Mouse (Mus musculus): ENCODE measurements around the gene Hist1h2bp. TPM values are rescaled to one million over a fixed set of nuclear protein-coding genes. Genes with fewer than 3 reads are reported as not detected.
"Not testable (repeated sequence)": the region's sequence is repeated elsewhere in the genome, so short reads cannot be mapped to it uniquely, and the experiment has no call there.

Gene Hist1h2bp
- polyA plus RNA-seq, 1 experiment from 2014 or later, result not detected

DNA sequence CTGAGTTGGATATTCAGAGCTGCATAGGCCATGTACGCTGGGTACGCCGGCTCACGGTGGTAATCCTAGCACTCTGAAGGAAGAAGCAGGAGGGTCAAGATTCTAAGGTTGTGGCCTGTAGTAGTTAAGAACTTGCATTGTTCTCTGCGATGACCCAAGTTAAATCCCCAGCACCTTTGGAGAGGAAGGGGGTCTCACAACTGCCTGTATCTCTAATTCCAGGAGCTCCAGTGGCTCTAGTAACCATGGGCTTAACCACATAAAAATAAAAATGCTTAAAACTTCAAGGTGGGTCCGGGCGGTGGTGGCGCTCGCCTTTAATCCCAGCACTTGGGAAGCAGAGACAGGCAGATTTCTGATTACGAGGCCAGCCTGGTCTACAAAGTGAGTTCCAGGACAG is 43.1 kb downstream of the Hist1h2bp start:
- H3K27me3 ChIP-seq (ENCODE audit: control insufficient read depth, insufficient read depth, low read length), result no peaks in the 10 kb centered on the region
- WGBS, result 91% methylated on average over 10 of the region's 10 CpGs

DNA sequence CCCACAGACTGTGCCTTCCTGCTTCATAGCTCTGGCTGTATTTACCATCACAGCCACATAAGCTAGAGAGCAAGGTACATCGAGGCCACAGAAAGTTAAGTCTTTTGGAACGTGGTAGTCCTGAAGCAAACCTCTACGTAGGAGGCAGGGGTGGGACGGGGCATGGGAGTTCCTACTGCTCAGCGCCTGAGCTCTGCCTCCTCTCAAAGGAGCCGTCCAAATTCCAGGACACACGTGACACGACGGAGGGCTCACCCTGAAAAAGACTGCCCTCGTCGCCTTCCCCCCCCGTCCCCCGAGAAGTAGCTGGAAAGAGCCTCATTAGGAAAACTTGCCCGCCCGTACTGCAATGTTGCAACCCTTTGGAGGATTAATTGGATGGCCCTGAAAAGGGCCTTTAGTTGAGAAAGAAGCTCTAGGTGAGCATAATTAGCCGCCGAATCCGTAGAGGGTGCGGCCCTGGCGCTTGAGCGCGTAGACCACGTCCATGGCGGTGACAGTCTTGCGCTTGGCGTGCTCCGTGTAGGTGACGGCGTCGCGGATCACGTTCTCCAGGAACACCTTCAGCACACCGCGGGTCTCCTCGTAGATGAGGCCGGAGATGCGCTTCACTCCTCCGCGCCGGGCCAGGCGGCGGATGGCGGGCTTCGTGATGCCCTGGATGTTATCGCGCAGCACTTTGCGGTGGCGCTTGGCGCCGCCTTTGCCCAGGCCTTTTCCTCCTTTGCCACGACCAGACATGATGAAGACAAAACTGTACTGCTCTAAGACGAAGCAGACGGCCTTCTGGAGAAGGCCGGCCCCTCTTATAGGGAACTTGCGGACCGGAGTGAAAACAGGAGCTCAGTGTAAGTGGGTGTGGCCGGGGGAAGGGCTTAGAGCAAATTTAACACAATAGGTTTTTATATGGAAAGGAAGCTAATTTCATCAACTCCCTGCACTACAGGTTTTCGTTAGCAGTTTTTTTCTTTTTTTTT is 44.4 kb downstream of the Hist1h2bp start, which contains the start of gene Hist1h4n:
Gene Hist1h4n, minus strand, starts transcription at position 779 of the 977 bp plus-strand sequence.
- H3K9me3 ChIP-seq (ENCODE audit: control insufficient read depth, low read length); H3K4me1 ChIP-seq (ENCODE audit: control insufficient read depth, insufficient read depth, low read length); H3K27me3 ChIP-seq (ENCODE audit: control insufficient read depth, insufficient read depth, low read length); H3K36me3 ChIP-seq (ENCODE audit: control insufficient read depth, insufficient read depth, low read length); H3K9ac ChIP-seq (replicated peaks; ENCODE audit: low read depth, low read length); H3K27ac ChIP-seq (ENCODE audit: low read depth, low read length); H3K4me3 ChIP-seq (ENCODE audit: low read depth, low read length): not testable (repeated sequence)
- WGBS, result 0% methylated on average over 20 of the region's 58 CpGs
- ATAC-seq (ENCODE audit: low read depth), result peak; percentile 85
- H3K4me2 ChIP-seq (ENCODE audit: low read depth, low read length), result 0 out of 2 replicates have a peak within 1 kb of the TSS, but pooled peaks have one; percentile 26

More for the DNA sequence above, 43.1 kb downstream of the Hist1h2bp start:
- no peak overlapping the region for H3K4me2 ChIP-seq (ENCODE audit: low read depth, low read length)
- no peaks in the 10 kb centered on the region for H3K4me1 ChIP-seq (ENCODE audit: control insufficient read depth, insufficient read depth, low read length)
- no peak overlapping the region for H3K27ac ChIP-seq (ENCODE audit: low read depth, low read length)
- no peaks in the 10 kb centered on the region for H3K36me3 ChIP-seq (ENCODE audit: control insufficient read depth, insufficient read depth, low read length)
- no peak for ATAC-seq (ENCODE audit: low read depth)
- H3K4me3 ChIP-seq (ENCODE audit: low read depth, low read length), result no peak overlapping the region
- H3K9me3 ChIP-seq (ENCODE audit: control insufficient read depth, low read length), result no peaks in the 10 kb centered on the region
- no peak overlapping the region for H3K9ac ChIP-seq (replicated peaks; ENCODE audit: low read depth, low read length)

DNA sequence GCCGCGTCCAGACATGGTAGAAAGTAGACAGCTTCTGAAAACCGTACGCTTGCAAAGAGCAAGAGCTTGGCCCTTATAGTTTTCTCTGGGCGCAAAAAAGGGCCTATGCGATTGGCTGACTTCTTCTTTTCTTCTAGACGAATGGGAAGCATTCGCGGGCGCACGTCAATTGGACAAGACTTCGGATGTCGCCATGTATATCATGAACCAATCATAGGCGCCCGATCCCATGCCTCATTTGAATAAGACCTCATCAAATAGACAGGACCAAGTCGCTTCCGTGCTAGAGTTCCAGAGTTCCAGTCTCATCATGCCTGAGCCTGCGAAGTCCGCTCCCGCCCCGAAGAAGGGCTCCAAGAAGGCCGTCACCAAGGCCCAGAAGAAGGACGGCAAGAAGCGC is 46.2 kb downstream of the Hist1h2bp start, which contains the start of the genes Hist1h2ap and Hist1h2br:
Gene Hist1h2ap, minus strand, starts transcription at position 47 of the 400 bp plus-strand sequence.
Gene Hist1h2br, plus strand, starts transcription at position 283 of the 400 bp plus-strand sequence.
- H3K9ac ChIP-seq (replicated peaks; ENCODE audit: low read depth, low read length); H3K4me3 ChIP-seq (ENCODE audit: low read depth, low read length); H3K9me3 ChIP-seq (ENCODE audit: control insufficient read depth, low read length); H3K36me3 ChIP-seq (ENCODE audit: control insufficient read depth, insufficient read depth, low read length); H3K4me1 ChIP-seq (ENCODE audit: control insufficient read depth, insufficient read depth, low read length); H3K4me2 ChIP-seq (ENCODE audit: low read depth, low read length); H3K27ac ChIP-seq (ENCODE audit: low read depth, low read length); H3K27me3 ChIP-seq (ENCODE audit: control insufficient read depth, insufficient read depth, low read length): not testable (repeated sequence)
- ATAC-seq (ENCODE audit: low read depth), result peak; percentile 97
- no CpG with 5 or more reads among the region's 24 CpGs for WGBS

Small RNAs within 50 kb of the gene (microRNA-seq; reads per million reads assigned to microRNA genes)
- not detected for gene Gm19658
- not detected for gene Gm44346
- not detected for gene Gm44454
- gene Gm44466, result not detected

Other genes starting within 250 kb of the Hist1h2bp start
- 0.11 and 0.17 TPM in 2 replicates for gene Olfr1366, start 244.7 kb upstream of the Hist1h2bp start, polyA plus RNA-seq (2014; fragmentation: Nextera tagmentation; extraction: Ambion mirVana)
- 0.13 TPM in 1 of 2 replicates, not detected in the other for gene Olfr1535, start 227.6 kb upstream of the Hist1h2bp start, polyA plus RNA-seq (2014; fragmentation: Nextera tagmentation; extraction: Ambion mirVana)
- not detected in 2 replicates for gene Olfr1364, start 205.7 kb upstream of the Hist1h2bp start, polyA plus RNA-seq (2014; fragmentation: Nextera tagmentation; extraction: Ambion mirVana)
- gene Olfr1362, start 173.4 kb upstream of the Hist1h2bp start, polyA plus RNA-seq (2014; fragmentation: Nextera tagmentation; extraction: Ambion mirVana), result not detected in 2 replicates
- gene Olfr11, start 144.9 kb upstream of the Hist1h2bp start, polyA plus RNA-seq (2014; fragmentation: Nextera tagmentation; extraction: Ambion mirVana), result not detected in 2 replicates
- not detected in 2 replicates for gene Olfr1361, start 124.1 kb upstream of the Hist1h2bp start, polyA plus RNA-seq (2014; fragmentation: Nextera tagmentation; extraction: Ambion mirVana)
- gene Olfr1360, start 110.1 kb upstream of the Hist1h2bp start, polyA plus RNA-seq (2014; fragmentation: Nextera tagmentation; extraction: Ambion mirVana), result not detected in 2 replicates
- gene Olfr1359, start 89.3 kb upstream of the Hist1h2bp start, polyA plus RNA-seq (2014; fragmentation: Nextera tagmentation; extraction: Ambion mirVana), result not detected in 2 replicates
- 1.5 TPM in 1 of 2 replicates, not detected in the other for gene Hist1h2bl, start 71.3 kb upstream of the Hist1h2bp start, polyA plus RNA-seq (2014; fragmentation: Nextera tagmentation; extraction: Ambion mirVana)
- 7.0 and 9.4 TPM in 2 replicates for gene Hist1h2ai, start 71.0 kb upstream of the Hist1h2bp start, polyA plus RNA-seq (2014; fragmentation: Nextera tagmentation; extraction: Ambion mirVana)
- gene Hist1h3h, start 69.8 kb upstream of the Hist1h2bp start, polyA plus RNA-seq (2014; fragmentation: Nextera tagmentation; extraction: Ambion mirVana), result 0.79 and 2.4 TPM in 2 replicates
- 0.82 TPM in 1 of 2 replicates, not detected in the other for gene Hist1h2bm, start 65.4 kb upstream of the Hist1h2bp start, polyA plus RNA-seq (2014; fragmentation: Nextera tagmentation; extraction: Ambion mirVana)
- 0.37 and 0.75 TPM in 2 replicates for gene Hist1h4j, start 52.4 kb upstream of the Hist1h2bp start, polyA plus RNA-seq (2014; fragmentation: Nextera tagmentation; extraction: Ambion mirVana)
- gene Hist1h4k, start 37.0 kb upstream of the Hist1h2bp start, polyA plus RNA-seq (2014; fragmentation: Nextera tagmentation; extraction: Ambion mirVana), result 1.2 TPM in 1 of 2 replicates, not detected in the other
- 1.4 and 2.9 TPM in 2 replicates for gene Hist1h2ak, start 33.6 kb upstream of the Hist1h2bp start, polyA plus RNA-seq (2014; fragmentation: Nextera tagmentation; extraction: Ambion mirVana)
- 1.0 TPM in 1 of 2 replicates, not detected in the other for gene Hist1h2bn, start 33.3 kb upstream of the Hist1h2bp start, polyA plus RNA-seq (2014; fragmentation: Nextera tagmentation; extraction: Ambion mirVana)
- gene Hist1h1b, start 6.8 kb upstream of the Hist1h2bp start, polyA plus RNA-seq (2014; fragmentation: Nextera tagmentation; extraction: Ambion mirVana), result 0.68 and 1.3 TPM in 2 replicates
- 21.5 and 30.1 TPM in 2 replicates for gene Hist1h3i, start 4.1 kb upstream of the Hist1h2bp start, polyA plus RNA-seq (2014; fragmentation: Nextera tagmentation; extraction: Ambion mirVana)
- not detected in 2 replicates for gene Hist1h2an, start 243 bp upstream of the Hist1h2bp start, polyA plus RNA-seq (2014; fragmentation: Nextera tagmentation; extraction: Ambion mirVana)
- gene Hist1h2bq, start 22.7 kb downstream of the Hist1h2bp start, polyA plus RNA-seq (2014; fragmentation: Nextera tagmentation; extraction: Ambion mirVana), result 2.4 and 4.5 TPM in 2 replicates
- gene Hist1h2ao, start 23.0 kb downstream of the Hist1h2bp start, polyA plus RNA-seq (2014; fragmentation: Nextera tagmentation; extraction: Ambion mirVana), result not detected in 2 replicates
- gene Hist1h4m, start 24.3 kb downstream of the Hist1h2bp start, polyA plus RNA-seq (2014; fragmentation: Nextera tagmentation; extraction: Ambion mirVana), result 1.5 TPM in 1 of 2 replicates, not detected in the other
- gene Hist1h4n, start 44.7 kb downstream of the Hist1h2bp start, polyA plus RNA-seq (2014; fragmentation: Nextera tagmentation; extraction: Ambion mirVana), result 4.7 and 7.3 TPM in 2 replicates
- 268 and 373 TPM in 2 replicates for gene Hist1h2ap, start 46.0 kb downstream of the Hist1h2bp start, polyA plus RNA-seq (2014; fragmentation: Nextera tagmentation; extraction: Ambion mirVana)
- gene Hist1h2br, start 46.3 kb downstream of the Hist1h2bp start, polyA plus RNA-seq (2014; fragmentation: Nextera tagmentation; extraction: Ambion mirVana), result 2.4 and 4.8 TPM in 2 replicates
- gene Zfp184, start 157.6 kb downstream of the Hist1h2bp start, polyA plus RNA-seq (2014; fragmentation: Nextera tagmentation; extraction: Ambion mirVana), result 16.4 and 17.1 TPM in 2 replicates
- not detected in 2 replicates for gene Pom121l2, start 193.7 kb downstream of the Hist1h2bp start, polyA plus RNA-seq (2014; fragmentation: Nextera tagmentation; extraction: Ambion mirVana)
- gene Prss16, start 222.3 kb downstream of the Hist1h2bp start, polyA plus RNA-seq (2014; fragmentation: Nextera tagmentation; extraction: Ambion mirVana), result not detected in 2 replicates
- gene Hist1h2ah, start 248.1 kb downstream of the Hist1h2bp start, polyA plus RNA-seq (2014; fragmentation: Nextera tagmentation; extraction: Ambion mirVana), result not detected in 2 replicates
- gene Hist1h2bk, start 248.4 kb downstream of the Hist1h2bp start, polyA plus RNA-seq (2014; fragmentation: Nextera tagmentation; extraction: Ambion mirVana), result 0.98 TPM in 1 of 2 replicates, not detected in the other